Mouse (Mus musculus): ENCODE data around the gene Gm20075. TPM values are rescaled to one million over a fixed set of nuclear protein-coding genes. Genes with fewer than 3 reads are reported as not detected.
"Not testable (repeated sequence)": the region's sequence is repeated elsewhere in the genome, so short reads cannot be mapped to it uniquely, and the experiment has no call there.

Gm20075 gene
- 10 to 100 TPM; 24.0 to 26.7 TPM for total RNA-seq (2021)
- long read RNA-seq, experiment 1, partial matches to known transcripts, result 0 of 2 reads
- long read RNA-seq, experiment 1, other reads (novel, unspliced or antisense), result 0 of 2 reads
- long read RNA-seq, experiment 2, partial matches to known transcripts, result 0 of 3 reads
- long read RNA-seq, experiment 2, other reads (novel, unspliced or antisense), result 0 of 3 reads

DNA sequence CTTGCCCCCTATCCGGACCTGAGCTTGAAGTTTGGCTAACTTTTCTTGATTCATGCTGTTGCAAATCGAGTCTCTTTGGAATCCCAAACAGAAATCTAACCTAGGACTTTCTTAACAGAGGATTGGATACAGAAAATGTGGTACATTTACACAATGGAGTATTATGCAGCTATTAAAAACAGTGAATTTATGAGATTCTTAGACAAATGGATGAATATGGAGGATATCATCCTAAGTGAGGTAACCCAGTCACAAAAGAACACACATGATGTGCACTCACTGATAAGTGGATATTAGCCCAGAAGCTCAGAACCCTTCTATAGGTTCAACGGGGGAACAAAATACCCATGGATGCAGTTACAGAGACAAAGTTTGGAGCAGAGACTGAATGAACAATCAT, at the start of gene Gm20075:
Gene Gm20075 (minus strand): TSS at position 101 of the 400 bp plus-strand sequence.
- not testable (repeated sequence) for DNase-seq (ENCODE audit: low spot score in 2 of 2)

DNA sequence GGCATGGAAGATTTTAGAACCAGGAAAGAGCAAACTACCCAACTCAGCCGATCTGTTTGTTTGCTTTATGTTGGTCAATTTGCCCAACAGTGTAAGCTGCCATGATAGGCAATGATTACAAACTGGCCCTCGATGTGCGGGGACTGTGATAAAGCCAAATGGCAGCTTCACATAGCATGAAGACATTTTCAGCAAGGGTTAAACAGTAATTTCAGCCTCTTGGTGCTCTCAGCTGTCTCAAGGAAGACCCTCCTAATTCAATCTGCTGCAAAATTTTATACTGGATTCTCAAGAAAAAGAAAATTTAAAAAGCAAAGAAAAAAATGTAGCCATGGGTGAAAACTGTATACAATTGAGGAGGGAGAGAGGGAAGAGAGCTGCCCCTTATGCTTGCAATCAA, 47.9 kb upstream of the Gm20075 start:
- DNase-seq (ENCODE audit: low spot score in 2 of 2), result no peak

DNA sequence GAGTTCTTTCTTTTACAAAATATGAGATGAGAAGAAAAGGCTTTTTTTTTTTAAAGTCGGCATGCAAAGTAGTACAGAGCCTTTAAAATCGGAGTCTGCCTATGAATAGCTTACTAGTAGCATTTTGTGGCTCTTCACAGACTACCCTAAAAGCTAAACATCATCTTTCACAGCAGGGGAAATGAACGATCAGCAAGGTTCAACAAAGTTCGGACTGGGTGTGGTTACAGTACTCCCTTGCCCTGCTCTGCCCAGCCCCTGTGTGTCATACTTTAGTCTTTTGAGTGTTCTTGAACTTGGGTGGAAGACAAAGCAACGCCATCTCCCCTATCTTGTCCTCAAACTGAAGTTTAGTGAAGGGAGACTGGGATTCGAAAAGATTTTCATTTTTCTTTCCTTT, 45.5 kb upstream of the Gm20075 start:
- DNase-seq (ENCODE audit: low spot score in 2 of 2), result no peak

DNA sequence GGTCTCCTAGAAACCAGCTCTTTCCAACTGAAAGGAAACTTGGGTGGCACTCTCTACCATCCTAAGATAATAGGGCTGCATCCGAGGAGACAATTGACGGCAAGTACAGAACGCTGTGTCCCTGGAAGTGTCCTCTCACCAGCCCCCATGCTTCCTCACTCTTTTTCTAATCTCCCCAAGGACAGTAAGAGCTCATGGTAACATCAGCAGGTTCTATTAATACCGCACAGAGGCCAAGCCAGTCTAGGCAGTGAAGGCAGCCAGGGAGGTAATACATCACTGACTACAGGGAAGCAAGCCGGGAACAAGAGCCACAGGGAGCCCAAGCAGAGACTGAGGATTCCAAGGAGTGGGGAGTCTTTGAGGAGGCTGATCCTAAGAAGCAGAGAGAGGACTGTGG, 43.8 kb upstream of the Gm20075 start:
- no peak for DNase-seq (ENCODE audit: low spot score in 2 of 2)

DNA sequence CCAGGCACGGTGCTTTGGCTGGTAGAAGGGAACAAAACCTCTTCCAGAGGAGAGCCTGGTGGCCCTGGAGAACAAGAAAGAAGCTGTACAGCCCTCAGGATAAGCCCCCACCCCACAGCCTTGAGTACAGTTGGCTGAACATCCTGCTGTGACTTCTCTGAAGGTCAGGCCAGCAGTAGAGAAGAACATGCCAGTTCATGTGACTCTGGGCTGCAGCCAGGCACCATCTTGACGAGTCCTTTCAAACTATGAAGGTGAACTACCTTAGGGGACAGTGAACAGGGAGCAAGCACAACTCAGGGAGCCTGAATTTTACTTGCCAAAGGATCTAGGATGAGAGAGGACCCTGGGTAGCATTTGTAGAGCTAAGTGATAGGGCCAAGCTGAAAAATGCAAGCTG, 31.5 kb upstream of the Gm20075 start:
- DNase-seq (ENCODE audit: low spot score in 2 of 2), result no peak

DNA sequence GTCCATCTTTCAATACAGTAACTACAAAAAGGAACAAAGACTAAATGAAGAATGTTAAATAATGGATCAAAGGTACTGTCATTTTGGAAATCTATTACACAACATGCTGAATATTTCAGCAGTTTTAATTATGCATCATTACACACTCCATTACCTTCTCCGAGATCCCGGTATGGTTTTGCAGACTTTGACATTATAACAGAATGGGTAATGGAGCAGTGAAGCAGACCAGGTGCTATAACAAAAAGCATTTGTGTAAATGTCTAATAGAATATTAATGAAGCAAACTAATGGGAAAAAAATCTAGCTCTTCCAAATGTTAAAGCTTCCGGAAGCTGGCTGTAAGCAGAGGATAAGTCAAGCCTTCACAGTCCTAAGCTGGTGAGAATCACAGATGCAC, 29.6 kb upstream of the Gm20075 start:
- no peak for DNase-seq (ENCODE audit: low spot score in 2 of 2)

DNA sequence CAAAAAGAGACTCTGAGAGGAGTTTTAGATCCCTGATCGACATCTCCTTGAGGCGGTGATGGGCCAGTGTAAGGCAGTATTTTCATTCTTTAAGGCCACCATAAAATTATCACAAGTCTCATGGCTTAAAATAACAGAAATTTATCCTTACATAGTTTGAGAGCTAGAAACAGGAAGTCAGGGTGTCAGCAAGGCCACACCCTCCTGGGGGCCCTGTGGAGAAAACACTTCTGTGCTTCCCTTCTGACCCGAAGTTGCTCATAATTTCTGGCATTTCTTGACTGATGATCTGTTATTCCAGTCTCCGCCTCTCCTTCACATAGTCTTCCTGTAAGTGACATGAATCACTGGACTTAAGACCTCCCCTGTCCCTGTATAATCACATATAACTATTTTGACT, 25.2 kb upstream of the Gm20075 start:
- no peak for DNase-seq (ENCODE audit: low spot score in 2 of 2)

DNA sequence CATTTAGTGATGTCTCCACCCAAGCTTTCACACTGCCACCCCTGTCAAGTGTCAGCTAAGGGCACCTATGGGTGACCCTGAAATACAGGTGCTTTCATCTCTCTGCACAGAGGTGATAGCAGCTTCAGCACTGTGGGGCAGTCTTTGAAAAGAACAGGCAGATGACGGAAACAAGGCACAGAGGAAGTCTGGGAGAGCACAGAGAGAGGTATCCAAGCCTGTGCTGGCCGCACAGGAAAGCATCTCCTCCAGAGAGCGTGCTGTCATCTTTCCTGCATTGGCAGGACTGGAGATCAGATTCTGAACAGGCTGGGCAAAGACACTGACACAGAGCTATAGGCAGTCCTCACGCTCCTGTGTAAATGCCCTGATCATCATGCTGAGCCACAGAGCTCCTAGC, 9.8 kb upstream of the Gm20075 start:
- no peak for DNase-seq (ENCODE audit: low spot score in 2 of 2)

DNA sequence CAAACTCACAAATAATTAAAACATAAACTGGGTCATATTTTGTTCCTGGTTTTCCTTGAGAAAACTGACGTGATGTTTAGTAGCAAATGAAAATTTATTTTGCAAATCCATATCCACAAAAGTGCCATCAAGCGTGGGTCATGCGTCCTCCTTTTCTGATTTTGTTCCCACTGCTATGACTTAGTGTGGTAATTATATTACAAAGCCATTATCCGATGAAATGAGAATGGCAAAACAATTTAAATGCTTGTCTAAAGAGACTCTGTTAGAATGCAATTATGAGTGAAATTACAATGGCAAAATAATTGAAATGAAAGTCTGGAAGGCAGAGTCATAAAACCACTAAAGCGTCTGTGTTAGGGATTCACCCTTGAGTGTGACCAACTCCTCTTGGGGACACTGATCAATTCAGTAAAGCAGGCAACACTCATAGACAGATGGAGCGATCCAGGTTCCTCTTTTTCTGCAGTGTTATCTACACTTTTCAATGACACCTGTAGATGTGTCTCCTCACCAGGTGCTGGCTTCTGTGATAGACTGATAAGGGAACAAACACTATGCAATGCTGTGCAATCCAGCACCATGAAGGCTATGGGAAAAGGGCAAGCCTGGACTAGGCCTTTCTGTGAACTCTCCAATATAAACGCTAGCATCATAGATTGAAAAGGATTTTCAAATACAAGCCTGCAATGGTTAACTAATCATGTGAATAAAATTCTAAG, 4.6 kb upstream of the Gm20075 start:
- DNase-seq (ENCODE audit: low spot score in 2 of 2), result no peak

DNA sequence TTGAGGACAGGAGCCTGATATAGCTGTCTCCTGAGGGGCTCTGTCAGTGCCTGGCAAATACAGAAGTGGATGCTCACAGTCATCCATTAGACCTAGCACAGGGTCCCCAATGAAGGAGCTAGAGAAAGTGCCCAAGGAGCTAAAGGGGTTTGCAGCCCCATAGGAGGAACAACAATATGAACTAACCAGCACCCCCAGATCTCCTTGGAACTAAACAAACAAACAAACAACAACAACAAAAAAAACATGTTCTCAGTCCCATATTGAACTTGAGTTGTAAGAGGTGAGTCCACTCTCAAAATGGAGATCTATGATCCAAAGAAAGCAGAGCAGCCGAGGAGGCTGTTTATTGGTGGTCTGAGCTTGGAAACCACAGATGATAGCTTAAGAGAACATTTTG, 578 bp upstream of the Gm20075 start, which contains the start of gene Gm17190:
Gene Gm17190 (plus strand): TSS at position 301 of the 400 bp plus-strand sequence.
- not testable (repeated sequence) for DNase-seq (ENCODE audit: low spot score in 2 of 2)

DNA sequence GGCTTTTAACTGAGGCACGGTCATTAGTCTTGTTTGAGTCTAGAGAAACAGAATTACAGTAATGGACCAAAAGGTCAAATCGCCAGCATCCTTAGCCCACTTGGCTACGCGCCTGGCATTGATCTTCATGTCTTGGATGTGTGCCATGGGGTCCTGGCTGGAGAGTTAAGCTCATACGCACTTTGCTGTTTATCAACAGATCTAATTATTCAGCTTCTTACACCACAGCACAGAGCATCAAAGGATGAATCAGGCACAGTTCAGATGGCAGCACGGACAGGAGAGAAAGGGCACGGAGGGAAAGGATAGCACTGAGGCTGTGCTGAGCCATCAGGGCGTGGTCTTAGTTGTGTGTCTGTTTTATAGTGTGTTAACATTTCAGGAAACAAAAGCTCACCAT, 7.6 kb downstream of the Gm20075 start:
- DNase-seq (ENCODE audit: low spot score in 2 of 2), result no peak

DNA sequence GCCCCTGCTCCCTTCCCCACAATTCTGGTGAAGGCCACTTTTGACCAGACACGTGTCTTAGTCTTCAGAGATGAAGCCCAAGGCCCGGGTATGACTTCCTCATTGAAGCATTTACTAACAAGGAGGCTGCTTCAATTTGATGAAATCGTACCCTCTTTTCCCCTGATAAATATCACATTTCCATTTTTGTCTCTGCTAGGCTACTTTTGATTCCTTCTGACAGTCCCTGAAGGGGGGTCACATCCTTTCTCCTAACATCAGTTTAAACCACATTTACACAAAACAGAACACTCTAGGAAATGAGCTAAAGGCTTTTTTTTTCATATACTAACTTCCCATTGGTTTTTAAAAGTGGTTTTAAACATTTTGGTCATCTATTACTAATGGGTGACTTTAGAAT, 28.4 kb downstream of the Gm20075 start:
- no peak for DNase-seq (ENCODE audit: low spot score in 2 of 2)

DNA sequence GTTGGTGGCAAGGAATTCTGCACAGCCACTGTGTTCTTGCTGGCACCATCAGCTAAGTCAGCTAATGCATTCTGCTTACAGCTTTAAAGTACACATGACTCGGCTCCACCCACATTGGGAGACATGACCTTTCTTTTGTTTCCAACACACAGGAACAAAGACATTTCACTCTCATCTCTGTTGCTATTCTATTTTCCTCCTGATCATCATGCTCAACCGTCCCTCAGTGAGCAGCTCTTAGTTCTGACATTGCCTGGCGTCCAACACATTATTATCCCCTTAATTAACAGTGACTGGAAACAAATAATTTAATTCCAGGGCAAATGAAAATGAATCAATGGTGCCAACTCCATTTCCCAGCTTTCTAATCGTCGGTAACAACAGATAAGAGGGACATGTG, 35.8 kb downstream of the Gm20075 start:
- DNase-seq (ENCODE audit: low spot score in 2 of 2), result peak in 1 of 2 experiments; percentile 44

DNA sequence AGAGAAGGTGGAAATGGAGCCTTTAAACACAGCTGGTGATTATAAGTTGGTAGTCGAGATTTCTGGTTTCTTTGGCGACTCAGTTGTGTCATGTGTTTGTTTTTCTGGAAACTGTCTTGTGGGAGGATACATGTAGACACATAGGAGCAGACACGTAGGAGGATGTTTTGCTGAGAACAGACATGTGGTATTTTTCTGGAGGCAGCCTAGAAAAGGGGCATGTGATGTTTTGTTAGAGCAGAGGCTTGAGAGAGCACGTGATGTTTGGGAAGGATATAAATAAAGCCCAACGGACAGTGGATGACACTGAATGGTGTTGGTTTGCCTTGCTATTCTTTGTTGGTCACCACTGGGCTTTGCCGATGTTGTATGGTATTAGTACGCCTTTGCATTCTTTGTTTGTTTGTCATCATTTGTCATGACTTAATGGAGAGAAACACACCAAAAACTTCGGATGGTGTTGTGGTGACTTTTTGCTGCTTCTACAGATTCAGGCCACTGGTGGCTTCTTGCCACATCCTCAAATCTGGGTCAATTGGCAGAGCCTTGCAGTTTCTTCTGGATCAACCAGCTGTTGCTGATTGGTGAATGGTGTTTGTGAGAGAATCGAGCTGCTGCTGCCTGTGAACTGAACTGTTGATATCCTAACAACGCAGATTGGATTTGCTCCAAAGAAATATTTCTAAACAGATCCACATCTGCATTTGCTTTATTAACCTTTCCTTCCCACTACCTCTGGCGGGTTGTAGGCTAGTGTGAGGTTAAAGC, 40.7 kb downstream of the Gm20075 start:
- no peak for DNase-seq (ENCODE audit: low spot score in 2 of 2)

DNA sequence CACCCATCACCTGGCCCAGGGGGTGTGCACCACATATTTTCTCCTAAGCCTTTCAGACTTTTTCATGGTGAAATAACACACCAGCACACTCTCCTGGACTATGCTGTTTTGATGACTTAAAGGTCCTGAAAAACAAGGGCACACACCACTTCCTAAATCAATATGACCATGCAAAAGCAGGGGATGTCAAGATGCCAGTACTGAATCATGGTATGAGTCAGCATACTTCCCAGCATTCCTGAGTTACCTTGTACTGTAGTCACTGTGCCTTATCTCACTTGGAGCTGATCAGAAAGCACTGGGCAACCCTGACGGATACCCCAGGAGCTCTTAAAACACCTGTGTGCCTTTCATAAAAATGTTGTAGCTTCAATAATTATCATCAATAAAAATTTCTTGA, 41.6 kb downstream of the Gm20075 start:
- no peak for DNase-seq (ENCODE audit: low spot score in 2 of 2)

DNA sequence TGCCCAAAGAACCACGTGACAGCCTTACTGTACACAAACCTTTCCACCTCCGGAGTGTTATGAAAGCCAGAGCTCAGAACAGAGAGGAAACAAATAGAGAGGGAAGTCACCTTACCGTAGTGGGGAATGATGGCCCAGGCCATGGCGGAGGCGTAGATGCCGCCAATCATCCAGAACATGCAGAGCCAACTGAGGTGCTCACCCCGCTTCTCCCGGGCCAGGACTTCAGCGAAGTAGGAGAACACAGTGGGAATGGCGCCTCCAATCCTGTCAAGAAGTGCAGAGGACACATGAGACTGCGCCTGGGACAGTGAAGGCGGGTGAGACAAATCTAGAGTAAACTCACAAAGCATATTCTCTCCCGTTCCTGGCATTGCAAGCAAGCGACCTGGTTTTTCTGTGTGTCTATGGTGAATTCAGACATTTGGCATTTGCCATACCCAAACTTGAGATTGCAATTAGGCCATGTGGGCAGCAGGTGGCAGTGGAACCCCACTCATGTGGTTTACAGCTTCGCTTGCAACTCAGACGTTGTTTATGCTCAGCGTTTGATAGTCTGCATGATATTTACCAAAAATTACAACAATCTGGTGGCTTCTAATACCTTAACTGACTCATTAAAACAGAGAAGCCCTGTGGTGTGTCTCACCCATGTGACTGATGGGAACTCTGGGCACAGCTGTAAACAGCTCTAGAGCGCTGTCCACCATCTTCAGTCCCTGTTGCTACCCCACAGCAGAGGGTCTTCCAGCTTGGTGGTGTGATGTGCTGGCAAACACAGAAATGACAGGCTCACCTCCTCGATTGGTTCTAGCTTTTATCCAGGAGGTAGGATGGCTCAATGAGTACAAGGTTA, 50.6 kb downstream of the Gm20075 start:
- peak; percentile 54 to 78 for DNase-seq (ENCODE audit: low spot score in 2 of 2)

Other genes starting within 250 kb of the Gm20075 start
- gene Iqgap2, start 189.5 kb downstream of the Gm20075 start, total RNA-seq (2021), result 10 to 100 TPM; 49.9 to 54.2 TPM
- not detected for gene Gm17190, start 678 bp upstream of the Gm20075 start, total RNA-seq (2021)
- 10 to 100 TPM; 11.9 to 12.7 TPM for gene Sv2c, start 51.2 kb upstream of the Gm20075 start, total RNA-seq (2021)

All from layer of hippocampus, postnatal 14 days (tissue).